Mouse (Mus musculus) cerebellum, adult 2 months (tissue): Measurements from ENCODE around the gene Gsdma3.

Source experiments
- CTCF ChIP-seq: fragments of 200-500 bp; IDR thresholded peaks from 2 replicates; pipeline ENCODE4 v1.5.1; 2011; ENCODE audit warnings: low read depth, mild to moderate bottlenecking, control low read depth, low read length, moderate library complexity, borderline replicate concordance; ENCODE audit not compliant: insufficient read depth
- POLR2A ChIP-seq: fragments of 200-500 bp; IDR thresholded peaks from 2 replicates; pipeline ENCODE4 v1.6.1; 2011; ENCODE audit warnings: low read length, control low read depth, borderline replicate concordance; ENCODE audit not compliant: insufficient read depth

GRCm38 (mm10) chr11:98682811-98683210 lies 56.7 kb downstream of the Gsdma3 start:
- TF ChIP-seq CTCF = no peak
- TF ChIP-seq POLR2A = no peak
